ENCODE assay signal across 22 mouse cellular contexts in the genomic region with DNA sequence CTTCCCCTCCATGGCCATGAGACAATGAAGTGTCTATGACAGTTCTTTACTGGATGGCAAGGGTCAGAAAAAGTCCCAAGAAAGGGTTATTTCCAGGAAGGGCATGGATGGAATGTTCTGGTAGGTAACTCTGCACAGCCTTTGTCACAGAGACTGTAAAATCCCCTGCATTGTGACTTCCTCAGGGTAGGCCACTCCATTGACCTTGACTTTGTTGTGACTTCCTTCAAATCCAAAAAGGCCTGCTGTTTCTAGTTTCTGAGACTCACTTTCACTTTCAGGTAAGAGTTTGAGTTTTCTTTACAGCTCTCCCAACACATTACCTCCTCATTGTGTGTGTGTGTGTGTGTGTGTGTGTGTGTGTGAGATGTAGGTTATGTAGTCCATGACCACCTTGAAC. TPM values are rescaled to one million over a fixed set of nuclear protein-coding genes. Genes with fewer than 3 reads are reported as not detected.
DNase-seq lines count a peak whose midpoint lies in the region; ATAC-seq and TF ChIP-seq lines count a peak whose summit lies in the region.
"Had no signal": no experiment of that assay in that cellular context is flagged by ENCODE, and none has a peak within 500 bp of the region (broad histone marks: within the 10 kb centered on the region; RNA-seq: fewer than 3 reads in every experiment).

No protein-coding gene starts in this region.

- no peak for TF ChIP-seq CTCF in liver, adult 2 months (IDR thresholded peaks at IDR 0.05; ENCODE audit: low read depth, low read length)
- TF ChIP-seq CTCF in left cerebral cortex, adult 2 months (IDR thresholded peaks at IDR 0.05), result no peak
- TF ChIP-seq CTCF in thymus, adult 2 months (IDR thresholded peaks at IDR 0.05; ENCODE audit: borderline replicate concordance, control insufficient read depth, extremely low read depth, insufficient read depth, low read length, poor library complexity), result no peak

- peak; percentile 64 for ATAC-seq in activated CD4-positive, CD25-positive, alpha-beta regulatory T cell, adult 4 months
- ATAC-seq: forebrain, embryonic 15.5 days; Patski had no signal

- H3K9ac ChIP-seq in liver, adult 2 months (ENCODE audit: low read depth, low read length), result no peak overlapping the region
- H3K9ac ChIP-seq: embryonic facial prominence, embryonic 12.5 days; forebrain, embryonic 15.5 days; hindbrain, embryonic 13.5 days had no signal

- no peaks in the 10 kb centered on the region for H3K27me3 ChIP-seq in liver, adult 2 months (ENCODE audit: control insufficient read depth, insufficient read depth, low read length)
- no peaks in the 10 kb centered on the region for H3K27me3 ChIP-seq in hindbrain, embryonic 10.5 days (ENCODE audit: insufficient read depth, poor library complexity, severe bottlenecking)
- H3K27me3 ChIP-seq in thymus, adult 2 months (ENCODE audit: control insufficient read depth, insufficient read depth, low read length), result no peaks in the 10 kb centered on the region
- H3K27me3 ChIP-seq: embryonic facial prominence, embryonic 12.5 days; forebrain, embryonic 15.5 days; hindbrain, embryonic 13.5 days; Patski had no signal

- peak; percentile 8 for DNase-seq in liver, adult 2 months (ENCODE audit: extremely low read depth, low read depth, low spot score)
- DNase-seq in liver, result no peak
- DNase-seq in naive thymus-derived CD4-positive, alpha-beta T cell, adult 2 months (ENCODE audit: low read depth), result peak; percentile 52
- no peak for DNase-seq in left cerebral cortex, adult 2 months (ENCODE audit: extremely low spot score in 1 of 2, low spot score in 2 of 2)
- DNase-seq in hindbrain, embryonic 10.5 days (ENCODE audit: low spot score), result no peak
- no peak for DNase-seq in thymus, adult 2 months
- DNase-seq: adrenal gland, adult 2 months; adrenal gland, postnatal 36 days; cerebellum, adult 8-10 months; cerebellum, postnatal 14 days; embryo, embryonic 11 days; gastrocnemius, postnatal 36 days; heart, adult 18-20 months; heart, postnatal 10 days; heart, postnatal 4 days had no signal

- H3K4me1 ChIP-seq in liver, adult 2 months (ENCODE audit: control insufficient read depth, insufficient read depth, low read length), result no peaks in the 10 kb centered on the region
- peaks cover 4% of the 10 kb centered on the region; the same call in 1 of the 2 replicates for H3K4me1 ChIP-seq in hindbrain, embryonic 10.5 days (replicated peaks)
- H3K4me1 ChIP-seq in thymus, adult 2 months (replicated peaks; ENCODE audit: control insufficient read depth, insufficient read depth, low read length), result peaks cover 6% of the 10 kb centered on the region; the same call in 1 of the 2 replicates
- H3K4me1 ChIP-seq: embryonic facial prominence, embryonic 12.5 days; forebrain, embryonic 15.5 days; hindbrain, embryonic 13.5 days had no signal

- no peak for TF ChIP-seq POLR2A in liver, adult 2 months (IDR thresholded peaks at IDR 0.05; ENCODE audit: extremely low read depth, insufficient read depth, low read length)
- TF ChIP-seq POLR2A in thymus, adult 2 months (IDR thresholded peaks at IDR 0.05; ENCODE audit: control insufficient read depth, extremely low read depth, insufficient read depth, low read length, poor library complexity), result no peak

- H3K9me3 ChIP-seq in hindbrain, embryonic 10.5 days, result no peaks in the 10 kb centered on the region
- H3K9me3 ChIP-seq: embryonic facial prominence, embryonic 12.5 days; forebrain, embryonic 15.5 days; heart, embryonic 10.5 days; hindbrain, embryonic 13.5 days had no signal

- intact Hi-C loops in left cerebral cortex, adult 2 months (cut with DNase I), result no loop called here

- H3K79me2 ChIP-seq in liver, adult 2 months (ENCODE audit: control insufficient read depth, insufficient read depth, low read length), result no peaks in the 10 kb centered on the region

- H3K36me3 ChIP-seq in liver, adult 2 months (ENCODE audit: control insufficient read depth, insufficient read depth, low read length), result no peaks in the 10 kb centered on the region
- no peaks in the 10 kb centered on the region for H3K36me3 ChIP-seq in hindbrain, embryonic 10.5 days
- no peaks in the 10 kb centered on the region for H3K36me3 ChIP-seq in thymus, adult 2 months (ENCODE audit: control insufficient read depth, insufficient read depth, low read length)
- H3K36me3 ChIP-seq: embryonic facial prominence, embryonic 12.5 days; forebrain, embryonic 15.5 days; heart, embryonic 10.5 days; hindbrain, embryonic 13.5 days had no signal

- H3K4me3 ChIP-seq in liver, adult 2 months (ENCODE audit: insufficient read depth, low read depth, low read length), result no peak overlapping the region
- H3K4me3 ChIP-seq in left cerebral cortex, adult 2 months, result no peak overlapping the region
- H3K4me3 ChIP-seq in hindbrain, embryonic 10.5 days, result no peak overlapping the region
- H3K4me3 ChIP-seq in thymus, adult 2 months (ENCODE audit: control insufficient read depth, insufficient read depth, low read length), result no peak overlapping the region
- H3K4me3 ChIP-seq: embryonic facial prominence, embryonic 12.5 days; forebrain, embryonic 15.5 days; heart, embryonic 10.5 days; hindbrain, embryonic 13.5 days had no signal

- no peak overlapping the region for H3K27ac ChIP-seq in liver, adult 2 months (replicated peaks; ENCODE audit: insufficient read depth, low read depth, low read length)
- no peak overlapping the region for H3K27ac ChIP-seq in left cerebral cortex, adult 2 months
- no peak overlapping the region for H3K27ac ChIP-seq in hindbrain, embryonic 10.5 days
- no peak overlapping the region for H3K27ac ChIP-seq in thymus, adult 2 months (ENCODE audit: control insufficient read depth, insufficient read depth, low read length)
- H3K27ac ChIP-seq: embryonic facial prominence, embryonic 12.5 days; forebrain, embryonic 15.5 days; heart, embryonic 10.5 days; hindbrain, embryonic 13.5 days had no signal

RNA-seq across cellular contexts. Expression of a gene that starts 15.1 kb away (rescaled TPM):
- 1.3 and 1.5 TPM in 2 replicates for total RNA-seq in liver, adult 2 months (2014; rRNA removed)
- 0.36 and 0.93 TPM in 2 replicates for polyA plus RNA-seq in liver, adult 2 months (2012; rRNA removed)
- 10 to 100 TPM; 62.0 to 66.3 TPM for polyA plus RNA-seq in activated CD4-positive, CD25-positive, alpha-beta regulatory T cell, adult 4 months (2017; shearing (Covaris generic))
- total RNA-seq in left cerebral cortex, adult 2 months (2021), result 100 to 1,000 TPM; 311 to 322 TPM
- polyA plus RNA-seq in hindbrain, embryonic 10.5 days (2016; fragmentation: Nextera tagmentation; extraction: Ambion mirVana), result 0.41 and 1.1 TPM in 2 replicates
- polyA plus RNA-seq in thymus, adult 2 months (2012; rRNA removed), result 131 and 145 TPM in 2 replicates
- total RNA-seq: common myeloid progenitor, adult 5-6 weeks had no signal
- polyA plus RNA-seq: Patski had no signal

Comparison
In these comparisons a context has a peak if more than half of its experiments do, and no peak if none do; other contexts are left out.
1. DNase-seq: peak in liver, adult 2 months (single experiment) and naive thymus-derived CD4-positive, alpha-beta T cell, adult 2 months (single experiment); none in liver (single experiment), left cerebral cortex, adult 2 months (0 of 2), hindbrain, embryonic 10.5 days (single experiment) and thymus, adult 2 months (single experiment).
2. RNA of a gene that starts 15.1 kb away (polyA plus RNA-seq): 131 to 145 TPM in thymus, adult 2 months and 62.0 to 66.3 TPM in activated CD4-positive, CD25-positive, alpha-beta regulatory T cell, adult 4 months; 0.41 to 1.1 TPM in hindbrain, embryonic 10.5 days and 0.36 to 0.93 TPM in liver, adult 2 months; every median in the first group is over 10 times any median in the second.